Mouse (Mus musculus) gastrocnemius, adult 8-10 months (tissue): ENCODE measurements around the gene Hdac11. TPM values are rescaled to one million over a fixed set of nuclear protein-coding genes. Genes with fewer than 3 reads are reported as not detected.
"Not testable (repeated sequence)": the region's sequence is repeated elsewhere in the genome, so short reads cannot be mapped to it uniquely, and the experiment has no call there.

Source experiments
- DNase-seq, 2 experiments: peaks; one replicate each; pipeline ENCODE4 v3.0.0; 2022; ENCODE audit warnings: low spot score in 2 of 2
- total RNA-seq, 4 experiments: library from RNA; stranded (reverse); gene quantifications; 2 replicates each; pipeline ENCODE4 v1.2.4; 2022

The Hdac11 gene
- total RNA-seq, result 1 to 10 TPM; 7.0 to 9.6 (median 8.6) TPM

GRCm38 (mm10) chr6:91156554-91157236 is at the start of gene Hdac11:
Hdac11 (plus strand) TSS chr6:91156665.
- peak; percentile 80 to 89 for DNase-seq

DNA sequence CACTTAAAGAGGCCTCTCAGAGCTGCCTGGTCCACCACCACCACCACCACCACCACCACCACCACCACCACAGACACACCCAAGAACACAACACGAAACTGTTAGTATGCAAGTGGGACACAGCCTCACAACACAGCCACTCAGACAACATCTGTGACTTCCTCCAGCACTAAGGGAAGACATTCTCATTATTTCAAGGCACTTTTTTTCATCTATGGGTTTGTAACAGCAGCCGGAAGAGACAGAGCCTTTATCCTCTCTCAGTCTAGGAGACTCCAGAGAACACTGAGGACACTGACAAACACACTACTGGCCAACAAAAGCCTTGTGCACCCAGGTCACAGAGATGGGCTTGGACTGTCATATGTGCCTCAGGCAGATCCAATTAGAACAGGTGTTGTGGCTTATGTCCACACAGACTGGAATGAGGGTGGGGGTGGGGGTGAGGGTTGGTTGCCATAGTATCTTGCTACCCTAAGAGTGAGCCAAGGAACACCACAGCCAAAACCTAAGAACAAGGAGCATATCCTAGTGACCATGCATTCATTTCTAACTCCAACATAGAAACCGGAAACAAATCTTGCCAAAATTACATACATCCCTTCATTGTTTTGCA is 48.1 kb upstream of the Hdac11 start:
- DNase-seq, result no peak

- DNase-seq, result no peak
Measured at GRCm38 (mm10) chr6:91108917-91109450, 47.5 kb upstream of the Hdac11 start.

- no peak for DNase-seq
Measured at GRCm38 (mm10) chr6:91109489-91109888, 47.0 kb upstream of the Hdac11 start.

DNA sequence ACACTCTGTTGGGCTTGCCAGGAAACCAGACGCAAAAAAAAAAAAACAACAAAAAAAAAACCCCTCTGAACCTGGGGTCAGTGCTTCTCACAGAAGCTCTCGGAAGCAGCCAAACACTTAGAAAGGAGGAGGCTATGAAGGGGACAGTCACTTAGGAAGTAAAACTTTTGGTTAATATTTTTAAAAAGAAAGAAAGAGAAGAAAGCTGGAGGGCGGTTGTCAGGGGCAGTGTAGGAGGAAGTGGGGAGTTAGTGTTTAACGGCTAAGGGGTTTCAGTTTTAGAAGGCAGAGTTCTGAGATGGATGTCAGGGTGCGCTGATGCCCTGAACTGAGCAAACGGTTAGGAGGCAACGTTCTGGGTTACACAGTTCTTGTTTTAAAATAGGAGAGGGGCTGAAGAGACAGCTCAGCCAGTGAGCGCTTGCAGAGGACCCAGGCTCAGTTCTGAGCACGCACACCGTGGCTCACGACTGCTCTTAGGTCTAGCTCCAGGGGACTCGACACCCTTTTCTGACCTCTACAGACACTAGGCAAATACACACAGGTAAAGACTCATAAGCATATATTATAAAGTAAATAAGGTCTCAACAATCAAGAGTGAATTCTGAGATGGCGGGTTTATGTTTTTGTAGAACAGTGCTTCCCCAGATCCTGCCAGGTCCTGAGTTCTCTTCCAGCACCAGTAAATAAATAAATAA is 46.0 kb upstream of the Hdac11 start:
- DNase-seq, result no peak

DNA sequence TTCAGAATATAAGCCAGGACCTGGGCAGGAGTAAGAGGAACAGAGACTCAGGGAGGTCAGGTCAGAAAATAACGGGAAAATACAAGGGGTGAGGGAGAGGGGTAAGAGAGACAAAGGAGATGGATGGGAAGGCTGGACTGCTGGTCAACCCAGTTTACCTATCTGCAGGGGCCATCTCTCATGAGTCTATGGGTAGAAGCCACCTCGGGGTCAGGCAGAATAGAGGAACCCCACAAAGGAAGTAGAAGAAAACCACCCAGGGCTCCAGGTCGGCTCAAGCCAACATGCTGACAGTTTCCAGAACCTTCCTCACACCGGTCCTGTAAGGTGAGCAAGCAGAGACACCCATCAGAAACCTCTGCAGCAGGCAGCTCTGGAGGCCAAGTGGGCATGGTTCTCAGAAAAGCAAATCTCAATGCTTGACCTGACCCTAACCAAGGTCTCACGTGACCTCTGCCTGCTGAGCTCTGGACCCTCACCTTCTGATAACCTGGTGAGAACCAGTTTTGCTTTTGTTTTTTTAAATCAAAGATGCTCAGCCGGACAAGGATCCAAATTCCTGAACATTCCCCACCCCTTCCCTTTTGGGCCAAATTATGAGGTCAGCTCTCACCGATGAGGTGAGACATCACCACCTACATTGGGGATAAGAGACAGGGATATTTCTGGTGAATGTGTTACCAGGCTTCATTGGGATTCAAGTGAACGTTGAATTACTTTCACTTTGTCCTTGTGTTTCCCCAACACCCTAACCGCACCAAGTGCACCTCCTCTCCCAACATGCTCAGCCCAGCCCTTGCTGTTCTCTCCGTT is 45.1 kb upstream of the Hdac11 start:
- DNase-seq, result no peak

GRCm38 (mm10) chr6:91111954-91112252 is 44.6 kb upstream of the Hdac11 start:
- DNase-seq, result no peak

GRCm38 (mm10) chr6:91114716-91115115 is 41.7 kb upstream of the Hdac11 start:
- DNase-seq, result no peak

DNA sequence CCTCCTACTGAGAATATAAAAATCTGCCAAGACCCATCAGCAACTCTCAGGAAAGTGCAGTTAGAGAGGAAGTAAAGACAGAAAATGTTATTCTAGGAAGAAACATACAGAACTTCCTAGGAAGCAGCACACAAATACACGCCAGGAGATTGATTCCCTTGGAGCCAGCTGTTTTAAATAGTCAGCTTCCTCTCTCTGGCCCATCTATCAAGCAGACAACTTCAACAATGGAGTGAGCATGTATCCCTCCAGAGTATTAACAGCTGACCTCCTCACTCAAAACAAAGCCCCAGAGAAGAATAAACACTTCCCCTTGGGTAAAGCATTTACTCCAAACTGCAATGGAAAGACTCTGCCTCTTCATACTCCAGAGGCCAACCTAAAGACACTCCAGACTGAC is 41.3 kb upstream of the Hdac11 start:
- DNase-seq, result no peak

- no peak for DNase-seq
Measured at GRCm38 (mm10) chr6:91115863-91116243, 40.6 kb upstream of the Hdac11 start.

DNA sequence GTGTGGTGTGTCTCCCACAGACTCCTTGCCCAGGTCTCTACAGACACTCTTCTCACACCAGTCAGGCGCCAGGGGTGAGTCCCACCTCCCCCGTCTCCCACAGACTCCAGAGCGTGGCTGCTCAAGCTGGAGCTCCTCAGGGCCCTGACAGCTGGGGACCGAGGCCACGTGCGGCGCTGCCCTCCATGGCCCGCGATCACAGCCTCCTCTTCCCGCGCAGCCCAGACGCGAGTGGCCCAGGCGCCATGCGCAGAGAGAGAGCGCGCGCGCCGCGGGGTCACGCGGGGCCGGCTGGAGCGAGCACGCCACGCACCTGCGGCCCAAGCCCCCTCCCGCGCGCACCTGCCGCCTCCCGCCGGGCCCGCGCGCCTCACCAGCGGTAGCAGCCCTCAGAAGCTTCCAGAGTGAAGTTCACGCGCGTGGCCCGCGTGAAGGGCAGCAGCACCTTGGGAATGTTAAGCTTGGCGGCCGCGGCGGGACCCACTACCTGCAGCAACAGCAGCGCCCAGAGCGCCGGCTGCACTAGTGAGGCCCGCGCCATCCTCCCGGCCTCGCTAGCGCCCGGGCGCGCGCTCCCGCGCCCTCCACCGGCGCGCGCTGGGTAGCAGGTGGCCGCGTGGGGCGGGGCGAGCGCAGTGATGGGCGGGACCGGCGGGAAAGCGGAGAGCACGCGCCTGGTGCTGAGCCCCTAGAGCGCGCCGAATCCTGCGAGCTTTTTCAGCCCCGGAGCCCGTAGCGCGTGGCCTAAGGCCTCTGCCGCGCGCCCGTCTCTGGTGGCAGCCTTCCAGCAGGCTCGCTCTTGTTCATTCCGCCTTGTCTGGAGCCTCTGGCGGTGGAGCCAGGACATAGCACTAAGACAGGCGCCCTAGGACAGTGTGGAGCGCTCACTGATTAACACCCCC is 40.0 kb upstream of the Hdac11 start, which contains the start of gene Nup210:
Nup210 (minus strand) TSS at position 586 of the 902 bp plus-strand sequence.
- DNase-seq, result peak; percentile 88 to 93

DNA sequence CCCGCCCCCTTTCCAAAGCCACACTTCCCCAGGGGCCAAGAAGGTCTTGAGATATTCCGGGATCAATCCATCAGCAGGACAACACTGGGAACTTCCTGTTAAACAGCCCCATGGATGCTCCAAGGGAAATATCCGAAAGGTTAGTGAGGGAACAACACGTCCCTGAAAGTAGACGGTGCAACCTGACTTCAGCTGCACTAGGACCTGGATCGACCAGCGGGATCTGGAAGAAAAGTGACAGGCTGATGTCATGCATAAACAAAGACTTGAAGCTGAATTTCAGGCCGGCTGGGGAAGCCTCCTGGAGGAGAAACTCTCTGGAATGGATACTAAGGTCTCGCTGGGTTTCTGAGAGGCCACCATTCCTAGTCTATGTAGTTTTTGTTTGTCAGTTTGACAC is 39.3 kb upstream of the Hdac11 start:
- DNase-seq, result no peak

- no peak for DNase-seq
Measured at GRCm38 (mm10) chr6:91118526-91118925, 37.9 kb upstream of the Hdac11 start.

GRCm38 (mm10) chr6:91120206-91120605 is 36.3 kb upstream of the Hdac11 start:
- no peak for DNase-seq

GRCm38 (mm10) chr6:91121089-91121488 is 35.4 kb upstream of the Hdac11 start:
- not testable (repeated sequence) for DNase-seq

GRCm38 (mm10) chr6:91123453-91123852 is 33.0 kb upstream of the Hdac11 start:
- no peak for DNase-seq

DNA sequence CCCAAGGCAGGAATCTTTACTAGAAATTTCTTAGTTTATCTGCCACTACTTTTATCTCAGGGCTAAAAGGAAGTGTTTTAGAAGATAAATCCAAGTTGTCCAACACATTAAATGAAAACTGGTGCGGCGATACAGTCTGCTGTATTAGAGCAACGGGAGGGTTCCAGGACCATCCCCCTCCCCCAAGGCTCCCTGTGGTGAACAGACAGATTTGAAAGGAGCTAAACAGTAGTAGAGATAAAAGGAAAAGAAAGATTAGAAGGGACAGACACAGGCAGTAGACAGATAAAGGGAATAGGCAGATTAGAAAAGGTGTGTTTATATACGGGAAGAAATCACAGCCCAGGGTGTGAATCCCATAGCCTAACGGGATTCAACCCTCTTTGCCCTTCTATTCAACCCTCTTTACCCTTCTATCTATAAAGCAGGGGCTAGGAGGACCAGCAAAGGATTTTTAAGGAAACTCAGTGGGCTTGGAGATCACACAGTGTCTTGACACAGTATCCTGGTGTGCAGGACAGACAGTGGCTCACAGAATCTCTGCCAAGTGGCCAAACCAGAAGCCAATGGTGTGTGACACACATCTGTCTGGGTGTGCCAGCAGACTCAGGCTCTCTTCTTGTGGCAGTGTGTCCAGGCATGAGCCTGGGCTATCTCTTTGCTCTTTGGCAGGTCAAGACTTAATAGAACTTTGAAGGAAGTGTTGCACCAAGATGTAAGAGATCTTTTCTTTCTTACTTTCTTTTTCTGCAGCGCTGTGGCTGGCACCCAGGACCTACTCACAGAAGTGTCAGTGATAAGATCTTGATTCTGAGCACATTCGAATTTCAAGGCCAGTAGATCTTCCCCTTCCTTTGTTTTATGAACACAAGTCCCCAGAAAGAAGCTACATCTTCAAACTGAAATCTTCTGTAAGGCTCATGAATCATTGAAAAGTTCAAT is 31.9 kb upstream of the Hdac11 start:
- DNase-seq, result no peak

GRCm38 (mm10) chr6:91125228-91125585 is 31.3 kb upstream of the Hdac11 start:
- no peak for DNase-seq

DNA sequence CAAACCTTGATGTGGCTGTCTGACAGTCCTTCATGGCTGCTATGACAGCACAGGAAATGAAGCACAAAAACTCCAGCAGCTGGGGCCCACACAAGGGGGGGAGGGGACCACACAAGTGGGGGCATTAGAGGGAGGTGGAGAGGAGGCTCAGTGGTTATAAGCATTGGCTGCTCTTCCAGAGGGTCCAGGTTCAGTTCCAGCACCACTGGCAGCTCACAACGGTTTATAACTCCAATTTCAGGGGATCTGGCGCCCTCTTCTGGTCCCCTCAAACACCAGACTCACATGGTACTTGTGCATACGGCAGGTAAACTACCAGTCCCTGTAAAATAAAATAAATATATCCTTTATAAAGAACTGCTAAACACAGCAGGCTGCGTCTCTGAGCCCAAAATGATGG is 27.5 kb upstream of the Hdac11 start:
- no peak for DNase-seq

- no peak for DNase-seq
Measured at GRCm38 (mm10) chr6:91130856-91131255, 25.6 kb upstream of the Hdac11 start.
